Mouse (Mus musculus): ENCODE measurements around the gene Kcnk13.

GRCm38 (mm10) chr12:99939179-99939578 is 25.1 kb upstream of the Kcnk13 start:
- TF ChIP-seq CTCF (IDR thresholded peaks at IDR 0.05; ENCODE audit: borderline replicate concordance, insufficient read depth, low read depth, low read length) (no peak), POLR2A (IDR thresholded peaks at IDR 0.05; ENCODE audit: borderline replicate concordance, insufficient read depth, low read length) (no peak)
